Comparison of ENCODE assay signal across 8 mouse cellular contexts in genomic region chr8:69919876-69920662, GRCm38 (mm10). TPM values are rescaled to one million over a fixed set of nuclear protein-coding genes. Genes with fewer than 3 reads are reported as not detected.
DNase-seq lines count a peak whose midpoint lies in the region; ATAC-seq lines count a peak whose summit lies in the region.

No protein-coding gene starts in this region.

- peak; percentile 97 for DNase-seq in 416B (ENCODE audit: low read depth)
- DNase-seq in ES-CJ7 (ENCODE audit: low read depth, low spot score): peak; percentile 99
- DNase-seq in embryo, embryonic 11 days: peak; percentile 85
- peak; percentile 80 for DNase-seq in lung, postnatal 25 days (ENCODE audit: low spot score)
- DNase-seq in skeletal muscle tissue, adult 2 months (ENCODE audit: low read depth, low spot score): peak; percentile 68
- DNase-seq in testis, postnatal 10 days (ENCODE audit: low spot score): no peak

- H3K36me3 ChIP-seq in heart, embryonic 13.5 days: peaks cover 27% of the 10 kb centered on the region
- H3K36me3 ChIP-seq in kidney, embryonic 15.5 days: peaks cover 33% of the 10 kb centered on the region

- H3K9me3 ChIP-seq in heart, embryonic 13.5 days: no peaks in the 10 kb centered on the region
- H3K9me3 ChIP-seq in kidney, embryonic 15.5 days (replicated peaks): no peaks in the 10 kb centered on the region

- WGBS in heart, embryonic 13.5 days: 38% methylated on average over 11 of the region's 11 CpGs
- WGBS in kidney, embryonic 15.5 days: 39% methylated on average over 11 of the region's 11 CpGs

- no peak overlapping the region for H3K4me3 ChIP-seq in heart, embryonic 13.5 days
- H3K4me3 ChIP-seq in kidney, embryonic 15.5 days (replicated peaks): no peak overlapping the region

- H3K27me3 ChIP-seq in heart, embryonic 13.5 days (replicated peaks): no peaks in the 10 kb centered on the region
- no peaks in the 10 kb centered on the region for H3K27me3 ChIP-seq in kidney, embryonic 15.5 days

- H3K9ac ChIP-seq in heart, embryonic 13.5 days: peak overlapping the region; percentile 67; the same call in 1 of the 2 replicates
- H3K9ac ChIP-seq in kidney, embryonic 15.5 days: no peak overlapping the region

- no peak; the same call in 1 of the 2 replicates for ATAC-seq in heart, embryonic 13.5 days (ENCODE audit: extremely low read depth, insufficient number of reproducible peaks, low FRiP score, low TSS enrichment)
- ATAC-seq in kidney, embryonic 15.5 days (replicated peaks; ENCODE audit: low FRiP score): peak; percentile 71

- H3K4me1 ChIP-seq in heart, embryonic 13.5 days: peaks cover 65% of the 10 kb centered on the region
- H3K4me1 ChIP-seq in kidney, embryonic 15.5 days: peaks cover 24% of the 10 kb centered on the region

- peak overlapping the region; percentile 64 for H3K27ac ChIP-seq in heart, embryonic 13.5 days (replicated peaks)
- peak overlapping the region; percentile 79 for H3K27ac ChIP-seq in kidney, embryonic 15.5 days

- H3K4me2 ChIP-seq in heart, embryonic 13.5 days: peak overlapping the region; percentile 39
- H3K4me2 ChIP-seq in kidney, embryonic 15.5 days: 0 out of 2 replicates have a peak overlapping the region, but pooled peaks have one; percentile 24

RNA-seq across cellular contexts. Expression of gene Yjefn3, which starts 17.6 kb away (rescaled TPM):
- 8.1 and 8.2 TPM in 2 replicates for polyA plus RNA-seq in heart, embryonic 13.5 days (2015; fragmentation: Nextera tagmentation; extraction: Ambion mirVana)
- polyA plus RNA-seq in kidney, embryonic 15.5 days (2015; fragmentation: Nextera tagmentation; extraction: Ambion mirVana): 4.5 and 5.2 TPM in 2 replicates

RNA-seq across cellular contexts. Expression of gene Ndufa13, which starts 17.7 kb away (rescaled TPM):
- 304 and 343 TPM in 2 replicates for polyA plus RNA-seq in heart, embryonic 13.5 days (2015; fragmentation: Nextera tagmentation; extraction: Ambion mirVana)
- polyA plus RNA-seq in kidney, embryonic 15.5 days (2015; fragmentation: Nextera tagmentation; extraction: Ambion mirVana): 205 and 210 TPM in 2 replicates

RNA-seq across cellular contexts. Expression of gene Tssk6, which starts 18.1 kb away (rescaled TPM):
- 1.9 and 2.2 TPM in 2 replicates for polyA plus RNA-seq in heart, embryonic 13.5 days (2015; fragmentation: Nextera tagmentation; extraction: Ambion mirVana)
- polyA plus RNA-seq in kidney, embryonic 15.5 days (2015; fragmentation: Nextera tagmentation; extraction: Ambion mirVana): 3.4 and 4.6 TPM in 2 replicates

RNA-seq across cellular contexts. Expression of gene Cilp2, which starts 32.6 kb away (rescaled TPM):
- 0.55 and 0.56 TPM in 2 replicates for polyA plus RNA-seq in heart, embryonic 13.5 days (2015; fragmentation: Nextera tagmentation; extraction: Ambion mirVana)
- polyA plus RNA-seq in kidney, embryonic 15.5 days (2015; fragmentation: Nextera tagmentation; extraction: Ambion mirVana): 0.88 and 0.98 TPM in 2 replicates
